Mouse (Mus musculus) liver, embryonic 14.5 days (tissue): ENCODE measurements around the gene Sart1. TPM values are rescaled to one million over a fixed set of nuclear protein-coding genes. Genes with fewer than 3 reads are reported as not detected.

ENCODE experiments used
- ATAC-seq: fragments of 200-750 bp; cut with Nextera tagmentation; 2 replicates; pipeline ENCODE4 v1.8.0; 2017; ENCODE audit warnings: moderate number of reproducible peaks, mild to moderate bottlenecking, moderate library complexity; ENCODE audit not compliant: insufficient read depth
- DNase-seq, 3 experiments: peaks; one replicate each; pipeline ENCODE4 v3.0.0-alpha.2; 2012 to 2013; ENCODE audit warnings: low read depth in 3 of 3, low spot score in 3 of 3
- H3K27ac ChIP-seq: fragments of 300-500 bp; sonication (generic); 2 replicates; pipeline ENCODE4 v1.5.1; 2014; ENCODE audit warnings: moderate library complexity, mild to moderate bottlenecking, control low read depth, inconsistent platforms
- H3K27me3 ChIP-seq: fragments of 300-500 bp; sonication (generic); 2 replicates; pipeline ENCODE4 v1.6.1; 2014; ENCODE audit warnings: mild to moderate bottlenecking, low read length, moderate library complexity; ENCODE audit not compliant: control insufficient read depth, insufficient read depth
- H3K36me3 ChIP-seq: fragments of 300-500 bp; sonication (generic); replicated peaks from 2 replicates; pipeline ENCODE4 v1.6.1; 2014; ENCODE audit warnings: low read depth; ENCODE audit not compliant: control insufficient read depth, insufficient read depth
- H3K4me1 ChIP-seq, 2 experiments: fragments of 200-500 bp in 1 of 2; fragments of 300-500 bp in 1 of 2; sonication (generic) in 1 of 2; replicated peaks; 2 replicates each; pipeline ENCODE4 v1.6.1; 2012 to 2014; ENCODE audit warnings: antibody characterized with exemption in 1 of 2, inconsistent platforms in 1 of 2, low read length in 1 of 2; ENCODE audit not compliant: control insufficient read depth in 2 of 2, insufficient read depth in 2 of 2
- H3K4me2 ChIP-seq: fragments of 300-500 bp; sonication (generic); 2 replicates; pipeline ENCODE4 v1.6.1; 2014; ENCODE audit warnings: low read depth, mild to moderate bottlenecking, control low read depth, moderate library complexity
- H3K4me3 ChIP-seq, 2 experiments: fragments of 200-500 bp in 1 of 2; fragments of 300-500 bp in 1 of 2; sonication (generic) in 1 of 2; 2 replicates each; pipeline ENCODE4 v1.5.1; 2012 to 2014; ENCODE audit warnings: low read depth in 2 of 2, low read length in 2 of 2, mild to moderate bottlenecking in 2 of 2, control low read depth in 1 of 2, inconsistent platforms in 1 of 2, moderate library complexity in 1 of 2; ENCODE audit not compliant: insufficient read depth in 1 of 2
- H3K9ac ChIP-seq: fragments of 300-500 bp; sonication (generic); replicated peaks from 2 replicates; pipeline ENCODE4 v1.6.1; 2014; ENCODE audit warnings: mild to moderate bottlenecking, control low read depth, moderate library complexity
- H3K9me3 ChIP-seq: fragments of 300-500 bp; sonication (generic); 2 replicates; pipeline ENCODE4 v1.6.1; 2016; ENCODE audit warnings: low read length, mixed read lengths; ENCODE audit not compliant: control insufficient read depth
- CTCF ChIP-seq: IDR thresholded peaks from 2 replicates; pipeline ENCODE4 v1.5.1; 2016; ENCODE audit warnings: antibody characterized with exemption, low read depth, control low read depth
- EP300 ChIP-seq: IDR thresholded peaks from 2 replicates; pipeline ENCODE4 v1.6.1; 2016; ENCODE audit warnings: antibody characterized with exemption, low read depth
- WGBS: fragments of 180-500 bp; shearing (Covaris S2); extraction: QIAGEN DNeasy Blood & Tissue Kit; methylation state at CpG from one replicate; pipeline ENCODE4 v1.1.7; 2014; ENCODE audit not compliant: insufficient replicate concordance; 5-methylcytosine and 5-hydroxymethylcytosine counted together
- polyA plus RNA-seq, 2 experiments: library from polyadenylated mRNA; depleted of rRNA in 1 of 2; stranded (reverse) in 1 of 2; unstranded in 1 of 2; fragments of >200 nt; fragmentation: Nextera tagmentation in 1 of 2; extraction: Ambion mirVana in 1 of 2; gene quantifications; 2 replicates each; pipeline versions ENCODE4 v1.2.1 to v1.2.3; 2012 to 2014

The Sart1 gene
- polyA plus RNA-seq, 2 experiments, result 21.7 to 24.1 TPM

DNA sequence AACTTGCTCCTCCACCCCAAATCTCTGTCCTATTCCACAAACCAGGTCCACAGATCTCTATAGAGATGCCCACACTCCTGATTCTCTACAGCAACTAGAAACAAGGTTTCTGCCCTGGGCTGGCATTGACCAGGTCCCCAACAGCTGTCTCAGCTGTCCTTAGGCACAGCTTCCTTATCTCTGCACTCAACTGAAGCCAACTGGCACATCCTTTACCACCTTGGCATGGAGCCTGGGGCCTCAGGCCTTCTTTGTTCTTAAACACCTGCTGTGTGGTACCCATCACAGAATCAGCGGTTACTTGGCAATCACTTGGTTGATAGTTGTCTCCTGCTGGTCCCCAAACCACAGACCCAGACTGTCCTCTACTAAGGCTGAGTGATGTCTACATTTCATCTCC is 41.9 kb upstream of the Sart1 start:
- ATAC-seq (no peak), DNase-seq (no peak)
- Histone ChIP-seq H3K9me3 (no peaks in the 10 kb centered on the region), H3K36me3 (peaks cover 4% of the 10 kb centered on the region), H3K9ac (no peak overlapping the region), H3K4me2 (no peak overlapping the region), H3K27ac (no peak overlapping the region), H3K4me1 (peaks cover 4 to 7% of the 10 kb centered on the region in 2 experiments; a peak in 3 of 4 replicates), H3K4me3 (no peak overlapping the region), H3K27me3 (no peaks in the 10 kb centered on the region)
- WGBS, result 79% methylated on average over 1 of the region's 1 CpGs
- TF ChIP-seq CTCF (no peak), EP300 (no peak)

DNA sequence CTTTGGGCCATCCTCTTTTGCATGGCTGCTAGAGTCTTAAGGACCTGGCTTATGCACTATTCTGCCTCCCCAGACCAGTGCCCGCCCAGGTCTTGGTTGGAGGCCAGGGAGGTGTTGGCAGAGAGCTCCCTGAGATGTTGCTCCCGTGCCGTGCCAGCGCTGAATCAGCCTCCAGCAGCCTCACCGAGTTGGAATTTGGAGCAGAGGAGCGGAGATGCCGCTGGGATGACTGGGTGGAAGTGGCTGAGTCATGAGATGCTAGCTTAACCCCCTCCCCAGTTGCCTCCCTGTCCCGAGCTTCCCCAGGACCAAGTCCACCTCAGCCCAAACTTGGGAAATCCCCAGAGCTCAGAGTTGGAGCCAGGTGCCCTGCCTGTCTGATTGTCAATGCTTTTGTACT is 41.3 kb upstream of the Sart1 start:
- no peak for TF ChIP-seq CTCF
- TF ChIP-seq EP300, result no peak
- no peak overlapping the region for H3K4me3 ChIP-seq
- no peak for DNase-seq

DNA sequence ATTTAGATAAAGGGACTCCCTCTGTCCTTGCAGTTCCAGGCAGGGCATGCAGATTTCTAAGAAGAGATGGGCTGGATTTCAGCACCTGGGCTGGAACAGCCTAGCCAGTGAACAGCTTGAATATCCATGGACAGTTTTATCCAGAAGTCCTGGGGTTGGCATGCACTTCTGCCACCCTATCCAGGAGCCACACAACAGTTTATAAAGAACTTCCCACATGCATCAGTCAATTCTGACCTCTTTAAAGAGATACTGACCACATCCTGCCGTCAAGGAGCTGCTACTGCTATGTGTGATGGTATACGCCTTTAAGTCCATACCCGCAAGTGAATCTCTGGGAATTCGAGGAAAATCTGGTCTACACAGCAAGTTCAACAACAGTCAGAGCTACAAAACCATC is 40.7 kb upstream of the Sart1 start:
- Histone ChIP-seq H3K27me3 (no peaks in the 10 kb centered on the region), H3K27ac (no peak overlapping the region), H3K4me1 (peaks cover 4 to 7% of the 10 kb centered on the region in 2 experiments; a peak in 3 of 4 replicates), H3K4me3 (no peak overlapping the region), H3K9me3 (no peaks in the 10 kb centered on the region), H3K9ac (no peak overlapping the region), H3K4me2 (no peak overlapping the region), H3K36me3 (peaks cover 4% of the 10 kb centered on the region)
- no peak for ATAC-seq
- WGBS, result 64% methylated on average over 4 of the region's 4 CpGs
- TF ChIP-seq EP300 (no peak), CTCF (no peak)
- DNase-seq, result no peak

More for the DNA sequence above, 41.3 kb upstream of the Sart1 start:
- H3K27me3 ChIP-seq, result no peaks in the 10 kb centered on the region
- H3K36me3 ChIP-seq, result peaks cover 4% of the 10 kb centered on the region
- no peak overlapping the region for H3K27ac ChIP-seq
- H3K9me3 ChIP-seq, result no peaks in the 10 kb centered on the region
- ATAC-seq, result no peak
- peaks cover 4 to 7% of the 10 kb centered on the region in 2 experiments; a peak in 3 of 4 replicates for H3K4me1 ChIP-seq
- H3K4me2 ChIP-seq, result no peak overlapping the region
- no peak overlapping the region for H3K9ac ChIP-seq
- 69% methylated on average over 8 of the region's 8 CpGs for WGBS

DNA sequence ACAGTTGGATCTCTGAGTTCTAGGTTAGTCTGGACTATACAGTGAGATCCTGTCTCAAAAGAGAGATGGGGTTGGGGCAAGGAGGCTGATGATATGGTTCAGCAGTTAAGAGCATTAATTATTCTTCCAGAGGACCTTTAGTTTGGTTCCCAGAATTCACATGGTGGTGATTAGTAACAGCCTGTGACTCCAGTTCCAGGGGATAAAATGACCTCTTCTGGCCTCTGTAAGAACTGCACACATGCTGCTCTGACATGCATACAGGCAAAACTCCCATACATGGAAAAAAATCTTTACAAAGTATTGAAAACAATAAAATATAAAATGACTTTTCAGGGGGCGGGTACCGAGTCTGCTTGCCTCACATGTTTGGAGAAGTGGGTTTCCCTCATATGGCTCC is 39.6 kb upstream of the Sart1 start:
- TF ChIP-seq CTCF, result peak; percentile 47; the same call in 1 of the 2 replicates
- no peak for TF ChIP-seq EP300
- 64% methylated on average over 2 of the region's 2 CpGs for WGBS
- ATAC-seq, result no peak
- Histone ChIP-seq H3K27me3 (no peaks in the 10 kb centered on the region), H3K4me3 (no peak overlapping the region), H3K4me1 (peaks cover 5 to 12% of the 10 kb centered on the region in 2 experiments), H3K9me3 (no peaks in the 10 kb centered on the region), H3K9ac (no peak overlapping the region), H3K4me2 (no peak overlapping the region), H3K27ac (no peak overlapping the region), H3K36me3 (peaks cover 4% of the 10 kb centered on the region)
- DNase-seq, result no peak

DNA sequence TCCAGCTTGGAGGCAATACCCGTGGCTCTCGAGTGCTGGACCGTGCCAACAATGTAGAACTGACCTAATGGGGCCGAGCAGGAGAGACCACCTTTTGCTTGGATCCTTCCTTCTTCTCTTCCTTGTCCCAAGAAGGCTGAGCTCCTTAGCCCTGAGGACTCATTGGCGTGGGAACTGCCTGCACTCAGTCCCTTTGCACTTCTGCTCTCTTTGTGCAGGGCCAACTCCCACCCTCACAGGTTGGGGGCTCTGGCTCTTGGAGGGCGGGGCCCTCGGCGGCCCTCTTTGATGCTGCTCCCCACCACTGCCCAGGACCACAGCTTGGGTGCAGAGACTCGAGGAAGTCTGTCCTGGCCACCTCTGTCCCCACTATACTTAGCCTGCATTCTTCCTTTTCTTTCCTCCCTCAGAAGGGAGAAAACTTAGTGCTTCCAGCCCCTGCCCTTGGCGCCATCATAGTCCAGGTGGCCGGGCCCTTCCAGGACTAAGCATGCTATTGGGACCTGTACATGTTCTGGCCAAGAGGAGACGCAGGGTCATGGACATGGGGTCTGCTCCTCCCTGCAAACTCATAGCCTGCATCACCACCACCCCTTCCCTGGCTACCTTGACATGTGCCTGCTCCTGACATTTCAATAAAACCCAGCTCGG is 38.3 kb upstream of the Sart1 start:
- H3K4me3 ChIP-seq, result no peak overlapping the region
- TF ChIP-seq EP300 (no peak), CTCF (no peak)
- H3K9ac ChIP-seq, result no peak overlapping the region
- H3K27ac ChIP-seq, result no peak overlapping the region
- peaks cover 4% of the 10 kb centered on the region for H3K36me3 ChIP-seq
- H3K4me1 ChIP-seq, result peaks cover 5 to 12% of the 10 kb centered on the region in 2 experiments; a peak in 3 of 4 replicates
- no peaks in the 10 kb centered on the region for H3K27me3 ChIP-seq
- no peak overlapping the region; the same call in 1 of the 2 replicates for H3K4me2 ChIP-seq
- ATAC-seq (no peak), DNase-seq (no peak)
- 80% methylated on average over 13 of the region's 13 CpGs for whole genome bisulfite sequencing
- no peaks in the 10 kb centered on the region for H3K9me3 ChIP-seq
